ENCODE assay signal across 26 mouse cellular contexts in genomic region chr14:57687441-57687840, GRCm38 (mm10). TPM values are rescaled to one million over a fixed set of nuclear protein-coding genes. Genes with fewer than 3 reads are reported as not detected.
"Had no signal": no experiment of that assay in that cellular context is flagged by ENCODE, and none has a peak within 500 bp of the region (broad histone marks: within the 10 kb centered on the region; RNA-seq: fewer than 3 reads in every experiment).

No protein-coding gene starts in this region.

- H3K4me2 ChIP-seq: lung, embryonic 15.5 days; midbrain, embryonic 13.5 days; midbrain, embryonic 15.5 days; neural tube, embryonic 13.5 days; neural tube, embryonic 15.5 days had no signal

- H3K36me3 ChIP-seq: midbrain, embryonic 15.5 days had no signal

- H3K4me3 ChIP-seq: lung, embryonic 15.5 days; midbrain, embryonic 10.5 days; midbrain, embryonic 13.5 days; midbrain, embryonic 15.5 days; myocyte; neural tube, embryonic 13.5 days; neural tube, embryonic 15.5 days had no signal

- ATAC-seq: lung, postnatal 0 days; midbrain, embryonic 13.5 days; midbrain, embryonic 15.5 days had no signal

- DNase-seq: lung, adult 18-20 months; lung, postnatal 14 days; lung, postnatal 4 days; retina, postnatal 1 day; right cerebral cortex, adult 18-20 months; right cerebral cortex, postnatal 25 days; right cerebral cortex, postnatal 4 days; spleen, adult 18-20 months; thymus, adult 18-20 months; thymus, postnatal 14 days; thymus, postnatal 36 days had no signal

- H3K27ac ChIP-seq: liver, embryonic 14.5 days; lung, embryonic 15.5 days; midbrain, embryonic 10.5 days; midbrain, embryonic 13.5 days; midbrain, embryonic 15.5 days; neural tube, embryonic 13.5 days; neural tube, embryonic 15.5 days had no signal

- H3K9me3 ChIP-seq: lung, embryonic 15.5 days; midbrain, embryonic 10.5 days; midbrain, embryonic 13.5 days; midbrain, embryonic 15.5 days; neural tube, embryonic 13.5 days; neural tube, embryonic 15.5 days had no signal

- H3K4me1 ChIP-seq: lung, embryonic 15.5 days; midbrain, embryonic 10.5 days; midbrain, embryonic 13.5 days; midbrain, embryonic 15.5 days; neural tube, embryonic 13.5 days; neural tube, embryonic 15.5 days had no signal

- H3K27me3 ChIP-seq: lung, embryonic 15.5 days; midbrain, embryonic 13.5 days; midbrain, embryonic 15.5 days; neural tube, embryonic 13.5 days; neural tube, embryonic 15.5 days had no signal

- H3K9ac ChIP-seq: liver, embryonic 14.5 days; lung, embryonic 15.5 days; midbrain, embryonic 13.5 days; midbrain, embryonic 15.5 days; neural tube, embryonic 13.5 days; neural tube, embryonic 15.5 days had no signal

RNA-seq across cellular contexts. Expression of gene Gm49361, which starts 58.5 kb away (rescaled TPM):
- total RNA-seq: megakaryocyte-erythroid progenitor cell, adult 5-6 weeks had no signal
- polyA plus RNA-seq: liver, embryonic 14.5 days; liver, embryonic 16.5 days; lung, embryonic 15.5 days; lung, postnatal 0 days; midbrain, embryonic 10.5 days; midbrain, embryonic 13.5 days; midbrain, embryonic 15.5 days; myocyte; neural tube, embryonic 11.5 days; neural tube, embryonic 13.5 days; neural tube, embryonic 15.5 days; stomach, embryonic 14.5 days; stomach, embryonic 16.5 days; thymus, postnatal 0 days had no signal
